ENCODE assay signal across 27 mouse cellular contexts in the genomic region with DNA sequence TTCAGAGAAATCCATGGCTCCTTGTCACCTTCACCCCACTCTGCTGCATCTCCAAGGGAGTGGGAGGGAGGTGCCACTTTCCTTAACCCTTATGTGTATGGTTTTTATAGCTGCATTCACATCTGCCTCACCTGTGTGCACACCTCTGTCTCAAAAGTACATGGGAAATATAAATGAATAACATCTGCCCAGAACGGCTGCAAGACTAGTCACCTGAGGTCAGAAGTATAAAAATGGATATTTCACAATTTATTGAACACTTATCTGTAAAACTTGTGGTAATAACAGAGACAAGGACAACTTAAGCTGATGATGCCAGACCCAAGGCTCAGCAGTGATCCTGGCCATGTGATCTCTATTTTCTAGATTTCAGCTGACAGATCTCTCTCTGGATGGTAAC. TPM values are rescaled to one million over a fixed set of nuclear protein-coding genes. Genes with fewer than 3 reads are reported as not detected.
DNase-seq lines count a peak whose midpoint lies in the region; ATAC-seq and TF ChIP-seq lines count a peak whose summit lies in the region.
"Had no signal": no experiment of that assay in that cellular context is flagged by ENCODE, and none has a peak within 500 bp of the region (broad histone marks: within the 10 kb centered on the region; RNA-seq: fewer than 3 reads in every experiment).

No protein-coding gene starts in this region.

- H3K4me1 ChIP-seq in kidney, embryonic 14.5 days (ENCODE audit: control insufficient read depth, insufficient read depth, low read length), result peaks cover 14% of the 10 kb centered on the region; the same call in 1 of the 2 replicates
- H3K4me1 ChIP-seq in kidney, adult 2 months (ENCODE audit: control insufficient read depth, insufficient read depth, low read length), result peaks cover 13% of the 10 kb centered on the region
- H3K4me1 ChIP-seq in kidney, postnatal 0 days (replicated peaks; ENCODE audit: insufficient read depth, low read length), result 0 out of 2 replicates have a peak, but pooled peaks cover 4% of the 10 kb centered on the region
- H3K4me1 ChIP-seq in intestine, postnatal 0 days (replicated peaks; ENCODE audit: control insufficient read depth, insufficient read depth, low read length), result no peaks in the 10 kb centered on the region; the same call in none of the 2 replicates
- H3K4me1 ChIP-seq: forebrain, embryonic 10.5 days; forebrain, embryonic 13.5 days; heart, embryonic 10.5 days; heart, embryonic 13.5 days had no signal

- no peak for TF ChIP-seq POLR2A in kidney, adult 2 months (IDR thresholded peaks at IDR 0.05; ENCODE audit: low read depth, low read length)

- ATAC-seq in kidney, embryonic 14.5 days (ENCODE audit: low FRiP score, low TSS enrichment), result peak; percentile 39; the same call in 1 of the 2 replicates
- no peak for ATAC-seq in kidney, postnatal 0 days (replicated peaks; ENCODE audit: low FRiP score, low read depth)
- peak; percentile 52 for ATAC-seq in intestine, postnatal 0 days
- ATAC-seq: activated CD4-positive, CD25-positive, alpha-beta regulatory T cell, adult 4 months; forebrain, embryonic 13.5 days; forebrain, embryonic 16.5 days had no signal

- 98% methylated on average over 1 of the region's 1 CpGs for WGBS in kidney, embryonic 14.5 days
- 72% methylated on average over 1 of the region's 1 CpGs for WGBS in kidney, adult 2 months
- 87% methylated on average over 1 of the region's 1 CpGs for WGBS in kidney, postnatal 0 days
- 39% methylated on average over 1 of the region's 1 CpGs for WGBS in intestine, postnatal 0 days

- peak; percentile 32 for DNase-seq in adrenal gland, adult 2 months
- DNase-seq in adrenal gland, postnatal 14 days, result no peak
- no peak for DNase-seq in kidney, adult 2 months
- DNase-seq in kidney, postnatal 0 days (ENCODE audit: low spot score), result no peak
- no peak for DNase-seq in kidney, postnatal 4 days
- DNase-seq: cerebellum, adult 18-20 months; cerebellum, adult 9-10 months; cerebellum, postnatal 14 days; gastrocnemius, postnatal 10 days; gastrocnemius, postnatal 36 days; heart, adult 2 months; heart, postnatal 14 days; heart, postnatal 4 days had no signal

- peak overlapping the region; percentile 2 for H3K27ac ChIP-seq in kidney, embryonic 14.5 days (ENCODE audit: low read depth, low read length)
- H3K27ac ChIP-seq in kidney, adult 2 months (ENCODE audit: insufficient read depth, low read depth, low read length), result no peak overlapping the region
- H3K27ac ChIP-seq in kidney, postnatal 0 days, result peak overlapping the region; percentile 37; the same call in 1 of the 2 replicates
- H3K27ac ChIP-seq in intestine, postnatal 0 days (ENCODE audit: low read depth, low read length), result 0 out of 2 replicates have a peak overlapping the region, but pooled peaks have one; percentile 51
- H3K27ac ChIP-seq: forebrain, embryonic 10.5 days; forebrain, embryonic 13.5 days; heart, adult 2 months; heart, embryonic 10.5 days; heart, embryonic 13.5 days; hindbrain, embryonic 14.5 days had no signal

- H3K9me3 ChIP-seq in kidney, embryonic 14.5 days (ENCODE audit: control insufficient read depth, low read length), result no peaks in the 10 kb centered on the region
- no peaks in the 10 kb centered on the region for H3K9me3 ChIP-seq in kidney, postnatal 0 days (replicated peaks; ENCODE audit: low read length)
- no peaks in the 10 kb centered on the region for H3K9me3 ChIP-seq in intestine, postnatal 0 days (ENCODE audit: control insufficient read depth)
- H3K9me3 ChIP-seq: forebrain, embryonic 10.5 days; forebrain, embryonic 13.5 days; heart, embryonic 10.5 days; heart, embryonic 13.5 days had no signal

- no peak overlapping the region for H3K4me3 ChIP-seq in kidney, embryonic 14.5 days (ENCODE audit: low read length)
- H3K4me3 ChIP-seq in kidney, adult 2 months (ENCODE audit: insufficient read depth, low read depth, low read length), result no peak overlapping the region
- H3K4me3 ChIP-seq in kidney, postnatal 0 days (replicated peaks; ENCODE audit: low read depth, low read length), result no peak overlapping the region
- H3K4me3 ChIP-seq in intestine, postnatal 0 days (ENCODE audit: low read depth, low read length), result no peak overlapping the region
- H3K4me3 ChIP-seq: forebrain, embryonic 10.5 days; forebrain, embryonic 13.5 days; heart, adult 2 months; heart, embryonic 10.5 days; heart, embryonic 13.5 days had no signal

- H3K36me3 ChIP-seq in kidney, embryonic 14.5 days (ENCODE audit: control insufficient read depth, insufficient read depth, low read length), result peaks cover 36% of the 10 kb centered on the region
- no peaks in the 10 kb centered on the region; the same call in 1 of the 2 replicates for H3K36me3 ChIP-seq in kidney, adult 2 months (ENCODE audit: control insufficient read depth, insufficient read depth, low read length)
- H3K36me3 ChIP-seq in kidney, postnatal 0 days (ENCODE audit: insufficient read depth, low read length), result peaks cover 16% of the 10 kb centered on the region
- H3K36me3 ChIP-seq in intestine, postnatal 0 days (ENCODE audit: control insufficient read depth, insufficient read depth), result peaks cover 12% of the 10 kb centered on the region

- no peaks in the 10 kb centered on the region for H3K27me3 ChIP-seq in kidney, embryonic 14.5 days (ENCODE audit: control insufficient read depth, insufficient read depth, low read length)
- H3K27me3 ChIP-seq in kidney, adult 2 months (replicated peaks; ENCODE audit: control insufficient read depth, insufficient read depth, low read length), result no peaks in the 10 kb centered on the region
- H3K27me3 ChIP-seq in kidney, postnatal 0 days (ENCODE audit: insufficient read depth, low read length), result no peaks in the 10 kb centered on the region
- no peaks in the 10 kb centered on the region for H3K27me3 ChIP-seq in intestine, postnatal 0 days (replicated peaks; ENCODE audit: control insufficient read depth, insufficient read depth, low read length)
- H3K27me3 ChIP-seq: forebrain, embryonic 13.5 days; heart, embryonic 13.5 days had no signal

- TF ChIP-seq CTCF in kidney, adult 2 months (conservative IDR thresholded peaks at IDR 0.05; ENCODE audit: insufficient read depth, insufficient read length, low read depth, low read length), result no peak
- TF ChIP-seq CTCF in kidney, postnatal 0 days (IDR thresholded peaks at IDR 0.05; ENCODE audit: low read depth), result no peak
- no peak for TF ChIP-seq CTCF in intestine, postnatal 0 days (IDR thresholded peaks at IDR 0.05; ENCODE audit: low read depth)

- no peak overlapping the region for H3K4me2 ChIP-seq in kidney, embryonic 14.5 days (replicated peaks; ENCODE audit: low read depth, low read length)
- no peak overlapping the region for H3K4me2 ChIP-seq in kidney, postnatal 0 days (ENCODE audit: low read length)
- H3K4me2 ChIP-seq in intestine, postnatal 0 days (replicated peaks; ENCODE audit: low read depth), result no peak overlapping the region
- H3K4me2 ChIP-seq: forebrain, embryonic 13.5 days; heart, embryonic 13.5 days; hindbrain, embryonic 14.5 days had no signal

- H3K9ac ChIP-seq in kidney, embryonic 14.5 days (ENCODE audit: low read depth, low read length), result no peak overlapping the region
- H3K9ac ChIP-seq in kidney, postnatal 0 days (ENCODE audit: low read depth, low read length), result no peak overlapping the region
- H3K9ac ChIP-seq in intestine, postnatal 0 days (ENCODE audit: low read depth, low read length), result no peak overlapping the region
- H3K9ac ChIP-seq: forebrain, embryonic 13.5 days; heart, embryonic 13.5 days; hindbrain, embryonic 14.5 days had no signal

RNA-seq across cellular contexts. Expression of a gene that starts 29.2 kb away (rescaled TPM):
- total RNA-seq in adrenal gland, adult 2 months (2021), result 100 to 1,000 TPM; 114 to 119 TPM
- polyA plus RNA-seq in adrenal gland, adult 2 months (2012; rRNA removed), result 511 and 555 TPM in 2 replicates
- 112 and 118 TPM in 2 replicates for total RNA-seq in adrenal gland, postnatal 14 days (2021)
- 74.0 and 92.7 TPM in 2 replicates for polyA plus RNA-seq in kidney, embryonic 14.5 days (2014; fragmentation: Nextera tagmentation; extraction: Ambion mirVana)
- polyA plus RNA-seq in kidney, adult 2 months (2012; rRNA removed), result 191 and 192 TPM in 2 replicates
- 63.0 and 77.4 TPM in 2 replicates for polyA plus RNA-seq in kidney, postnatal 0 days (2015; fragmentation: Nextera tagmentation; extraction: Ambion mirVana)
- 73.0 and 75.1 TPM in 2 replicates for polyA plus RNA-seq in intestine, postnatal 0 days (2015; fragmentation: Nextera tagmentation; extraction: Ambion mirVana)

RNA-seq across cellular contexts. Expression of a gene that starts 36.8 kb away (rescaled TPM):
- under 1 TPM in 1 of 2 experiments, not detected in 1; 0.06 TPM for total RNA-seq in adrenal gland, adult 2 months (2021)
- not detected in 2 replicates for polyA plus RNA-seq in adrenal gland, adult 2 months (2012; rRNA removed)
- 0.22 TPM in 1 of 2 replicates, not detected in the other for total RNA-seq in adrenal gland, postnatal 14 days (2021)
- polyA plus RNA-seq in kidney, embryonic 14.5 days (2014; fragmentation: Nextera tagmentation; extraction: Ambion mirVana), result 1.2 and 1.9 TPM in 2 replicates
- 31.3 and 37.9 TPM in 2 replicates for polyA plus RNA-seq in kidney, adult 2 months (2012; rRNA removed)
- 10.0 and 10.9 TPM in 2 replicates for polyA plus RNA-seq in kidney, postnatal 0 days (2015; fragmentation: Nextera tagmentation; extraction: Ambion mirVana)
- polyA plus RNA-seq in intestine, postnatal 0 days (2015; fragmentation: Nextera tagmentation; extraction: Ambion mirVana), result 267 and 292 TPM in 2 replicates
- total RNA-seq: adrenal gland, postnatal 36 days; gastrocnemius, adult 18-20 months; gastrocnemius, postnatal 36 days; granulocyte monocyte progenitor cell, adult 5-6 weeks; heart, adult 2 months; heart, postnatal 14 days; heart, postnatal 4 days had no signal
- polyA plus RNA-seq: embryonic facial prominence, embryonic 11.5 days; heart, embryonic 13.5 days; hindbrain, embryonic 11.5 days had no signal

RNA-seq across cellular contexts. Expression of a gene that starts 42.9 kb away (rescaled TPM):
- 10 to 100 TPM; 79.4 to 82.3 TPM for total RNA-seq in adrenal gland, adult 2 months (2021)
- polyA plus RNA-seq in adrenal gland, adult 2 months (2012; rRNA removed), result 15.7 and 21.0 TPM in 2 replicates
- total RNA-seq in adrenal gland, postnatal 14 days (2021), result 67.3 and 69.6 TPM in 2 replicates
- polyA plus RNA-seq in kidney, embryonic 14.5 days (2014; fragmentation: Nextera tagmentation; extraction: Ambion mirVana), result 87.5 and 126 TPM in 2 replicates
- 26.3 and 27.9 TPM in 2 replicates for polyA plus RNA-seq in kidney, adult 2 months (2012; rRNA removed)
- polyA plus RNA-seq in kidney, postnatal 0 days (2015; fragmentation: Nextera tagmentation; extraction: Ambion mirVana), result 61.2 and 63.6 TPM in 2 replicates
- 43.9 and 45.9 TPM in 2 replicates for polyA plus RNA-seq in intestine, postnatal 0 days (2015; fragmentation: Nextera tagmentation; extraction: Ambion mirVana)

RNA-seq across cellular contexts. Expression of a gene that starts 53.4 kb away (rescaled TPM):
- total RNA-seq in adrenal gland, adult 2 months (2021), result 100 to 1,000 TPM in 1 of 2 experiments, 10 to 100 TPM in 1; 73.6 to 190 TPM
- 60.3 and 70.6 TPM in 2 replicates for polyA plus RNA-seq in adrenal gland, adult 2 months (2012; rRNA removed)
- 70.6 and 80.1 TPM in 2 replicates for total RNA-seq in adrenal gland, postnatal 14 days (2021)
- polyA plus RNA-seq in kidney, embryonic 14.5 days (2014; fragmentation: Nextera tagmentation; extraction: Ambion mirVana), result 36.3 TPM in 2 replicates
- polyA plus RNA-seq in kidney, adult 2 months (2012; rRNA removed), result 102 and 119 TPM in 2 replicates
- 67.6 and 68.7 TPM in 2 replicates for polyA plus RNA-seq in kidney, postnatal 0 days (2015; fragmentation: Nextera tagmentation; extraction: Ambion mirVana)
- 154 and 158 TPM in 2 replicates for polyA plus RNA-seq in intestine, postnatal 0 days (2015; fragmentation: Nextera tagmentation; extraction: Ambion mirVana)
